Mouse (Mus musculus): ENCODE data around the gene AF067063. TPM values are rescaled to one million over a fixed set of nuclear protein-coding genes. Genes with fewer than 3 reads are reported as not detected.

AF067063 gene
- polyA plus RNA-seq (2017; shearing (Covaris generic)): not detected

DNA sequence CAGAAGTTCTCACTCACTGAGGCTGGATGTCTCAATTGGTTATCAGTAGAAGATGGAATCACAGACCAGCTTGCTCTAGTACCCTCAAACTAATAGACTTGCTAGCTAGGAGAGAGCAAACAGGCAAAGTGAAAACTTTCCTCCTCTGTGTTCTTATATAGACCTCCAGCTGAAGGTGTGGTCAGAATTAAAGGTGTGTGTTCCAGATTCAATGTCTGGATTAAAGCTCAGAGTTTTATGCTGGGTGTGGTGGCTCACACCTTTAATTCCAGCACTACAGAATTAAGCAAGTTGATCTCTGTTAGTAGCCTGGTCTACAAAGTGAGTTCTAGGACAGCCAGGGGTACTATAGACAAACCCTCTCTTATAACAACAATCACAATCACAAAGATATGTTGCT, at the start of gene AF067063:
Gene AF067063 (minus strand): TSS at position 101 of the 400 bp plus-strand sequence.

DNA sequence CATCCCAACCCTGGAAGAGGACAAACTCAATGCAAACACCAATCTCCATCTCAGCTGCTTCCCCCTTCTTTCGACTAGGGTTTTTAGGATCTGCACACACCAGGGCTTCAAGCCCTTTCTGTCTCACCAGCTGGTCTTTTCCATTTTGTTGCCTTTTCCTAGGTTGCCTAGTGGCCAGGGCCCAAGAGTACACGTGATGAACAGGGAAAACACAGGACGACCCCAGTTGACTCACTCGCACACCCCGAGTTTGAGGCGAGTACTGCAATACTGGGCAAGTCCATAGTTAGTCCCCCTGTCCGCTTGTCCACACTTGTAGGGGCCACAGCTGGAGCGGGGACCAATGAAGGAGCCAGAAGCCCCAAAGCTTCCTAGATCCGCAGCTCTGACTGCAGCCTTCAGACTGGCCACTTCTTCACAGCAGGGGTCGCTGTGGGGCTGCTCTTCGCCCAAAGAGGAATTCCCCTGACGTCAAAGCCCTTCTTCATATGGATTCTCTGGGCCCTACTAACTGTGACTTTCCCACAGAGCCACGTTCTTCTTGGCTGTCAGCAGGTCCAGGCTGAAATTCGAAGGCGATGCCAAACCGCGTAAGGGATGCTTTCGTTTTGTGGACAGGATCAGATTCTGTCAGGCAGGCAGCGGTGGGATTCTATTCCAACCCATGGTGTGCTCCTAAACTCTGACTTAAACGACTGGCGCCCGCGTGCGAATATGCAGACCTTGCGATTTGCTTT, 5.5 kb upstream of the AF067063 start, which contains the start of gene D13Ertd608e:
Gene D13Ertd608e (plus strand): TSS at position 687 of the 737 bp plus-strand sequence.

DNA sequence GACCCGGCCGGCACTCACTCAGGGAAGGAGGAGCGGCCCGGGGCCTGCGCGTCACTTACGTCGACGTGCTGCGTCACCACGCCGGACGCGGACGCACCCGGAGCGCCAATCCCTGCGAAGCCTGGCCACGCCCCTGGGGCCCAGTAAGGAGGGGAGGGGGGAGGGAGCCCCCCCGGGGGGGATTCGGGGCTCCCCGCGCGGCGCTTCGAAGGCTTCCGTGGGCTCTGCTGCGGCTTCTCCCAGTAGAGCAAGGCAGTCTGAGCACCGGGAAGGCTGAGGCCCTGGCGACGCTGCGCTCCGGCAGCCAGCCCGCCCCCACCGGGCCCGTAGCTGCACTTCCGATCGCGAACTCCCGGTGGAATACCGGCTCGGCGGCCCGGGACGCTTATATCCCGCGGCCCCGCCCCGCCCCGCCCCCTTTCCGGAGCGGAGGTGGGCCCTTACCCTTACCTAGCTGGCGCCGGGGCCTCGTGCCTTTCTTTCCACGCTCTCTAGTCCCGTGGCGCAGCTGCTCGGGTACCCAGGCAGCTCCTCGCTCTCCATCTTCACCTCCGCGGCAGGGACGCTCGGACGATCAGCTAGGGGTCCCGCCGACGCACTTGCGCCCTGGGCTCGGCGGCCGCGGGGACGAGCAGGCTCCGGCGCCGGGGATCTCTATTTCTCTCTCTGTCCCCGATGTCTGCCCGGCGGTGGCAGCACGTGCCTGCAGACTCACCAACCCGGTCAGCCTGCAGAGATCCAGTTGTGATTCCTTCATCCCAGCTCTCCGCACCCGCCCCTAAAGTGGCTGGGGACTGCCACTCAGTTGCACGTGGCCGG, 39.0 kb downstream of the AF067063 start, which contains the start of gene Zfp131:
Gene Zfp131 (minus strand): TSS at position 129 of the 819 bp plus-strand sequence.

Other genes starting within 250 kb of the AF067063 start
- 1 to 10 TPM in 1 of 2 experiments, under 1 TPM in 1; 0.41 to 2.6 TPM for gene Ccl28, start 206.4 kb downstream of the AF067063 start, polyA plus RNA-seq (2017; shearing (Covaris generic))
- 10 to 100 TPM; 24.0 to 48.7 TPM for gene Hmgcs1, start 139.8 kb downstream of the AF067063 start, polyA plus RNA-seq (2017; shearing (Covaris generic))
- gene Nim1k, start 74.3 kb downstream of the AF067063 start, polyA plus RNA-seq (2017; shearing (Covaris generic)): 1 to 10 TPM in 1 of 2 experiments, under 1 TPM in 1; 0.52 to 1.5 TPM
- 10 to 100 TPM; 23.6 to 34.4 TPM for gene Zfp131, start 39.3 kb downstream of the AF067063 start, polyA plus RNA-seq (2017; shearing (Covaris generic))
- gene D13Ertd608e, start 5.8 kb upstream of the AF067063 start, polyA plus RNA-seq (2017; shearing (Covaris generic)): not detected
- gene Tcstv1, start 64.6 kb upstream of the AF067063 start, polyA plus RNA-seq (2017; shearing (Covaris generic)): not detected
- 1 to 10 TPM in 1 of 2 experiments, not detected in 1; 1.1 TPM for gene Gm21761, start 99.1 kb upstream of the AF067063 start, polyA plus RNA-seq (2017; shearing (Covaris generic))
- not detected for gene B020031M17Rik, start 120.6 kb upstream of the AF067063 start, polyA plus RNA-seq (2017; shearing (Covaris generic))
- gene Gm36079, start 196.8 kb upstream of the AF067063 start, polyA plus RNA-seq (2017; shearing (Covaris generic)): not detected
- gene Gm21188, start 222.0 kb upstream of the AF067063 start, polyA plus RNA-seq (2017; shearing (Covaris generic)): 1 to 10 TPM in 1 of 2 experiments, not detected in 1; 1.1 TPM